Mouse (Mus musculus) ovary, postnatal 10 days (tissue): ENCODE results near the gene Mrgpra2b.
"Not testable (repeated sequence)": the region's sequence is repeated elsewhere in the genome, so short reads cannot be mapped to it uniquely, and the experiment has no call there.

Experiments used
- DNase-seq: peaks from one replicate; pipeline ENCODE4 v3.0.0; 2022; ENCODE audit warnings: low spot score

Gene Mrgpra2b

GRCm38 (mm10) chr7:47528762-47529161, at the start of gene Mrgpra2b:
Mrgpra2b (minus strand) TSS chr7:47528862.
- DNase-seq: no peak

DNA sequence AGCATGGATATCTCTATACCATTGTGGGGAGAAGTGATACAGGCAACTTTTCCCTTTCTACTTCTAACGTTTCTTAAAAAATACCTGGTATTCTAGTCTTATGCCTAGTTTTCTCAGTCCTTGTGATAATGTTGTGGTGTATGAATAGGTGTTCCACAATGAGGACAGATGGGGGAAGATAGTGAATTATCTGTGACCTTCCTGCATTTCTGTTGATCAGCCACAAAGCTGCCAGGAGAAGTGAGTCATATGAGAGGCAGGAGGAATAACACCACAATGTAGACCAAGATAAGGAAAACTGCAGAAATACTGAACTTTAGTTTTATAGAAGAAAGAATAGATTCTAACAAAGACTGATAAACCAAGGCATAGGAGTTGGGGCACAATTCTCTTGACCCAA, 12.3 kb downstream of the Mrgpra2b start:
- DNase-seq: no peak

DNA sequence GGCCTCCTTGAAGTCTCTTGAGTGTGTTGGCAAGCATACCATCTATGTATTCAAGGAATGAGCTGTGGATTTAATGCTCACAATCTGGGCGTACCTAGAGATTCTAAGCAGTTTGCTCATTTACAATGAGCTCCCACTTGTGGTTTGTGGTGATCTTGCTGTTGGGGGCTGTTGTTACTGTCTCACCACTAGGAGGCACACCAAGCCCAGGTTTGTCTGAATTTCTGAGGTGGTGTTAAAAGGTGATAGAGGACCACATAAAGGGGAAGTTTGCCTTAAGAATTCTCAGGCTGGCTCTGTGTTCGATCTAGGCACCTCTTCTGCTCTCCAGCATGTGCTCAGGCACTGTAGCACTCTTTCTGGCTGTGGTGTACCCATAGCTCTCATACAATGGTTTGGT, 13.6 kb downstream of the Mrgpra2b start:
- DNase-seq: no peak

DNA sequence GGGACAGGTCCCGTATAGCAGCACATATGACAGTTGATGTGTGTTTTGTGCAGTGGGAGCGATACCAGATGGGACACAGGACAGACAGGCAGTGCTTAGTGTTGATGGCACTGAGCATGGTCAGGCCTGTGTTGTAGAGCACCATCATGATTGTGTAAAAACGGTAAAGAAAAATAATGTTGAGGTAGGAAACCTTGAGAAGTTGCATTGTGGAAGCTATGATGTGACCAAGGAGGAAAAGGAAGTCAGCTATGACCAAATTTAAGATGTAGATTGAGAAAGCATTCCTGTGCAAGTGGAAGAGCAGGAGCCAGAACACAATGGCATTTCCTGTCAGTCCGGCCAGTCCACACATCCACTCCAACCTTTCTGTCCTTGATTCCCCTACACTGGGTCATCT, 25.7 kb downstream of the Mrgpra2b start:
- DNase-seq: no peak

- DNase-seq: not testable (repeated sequence)
Measured at GRCm38 (mm10) chr7:47491266-47491665, 37.4 kb downstream of the Mrgpra2b start.

DNA sequence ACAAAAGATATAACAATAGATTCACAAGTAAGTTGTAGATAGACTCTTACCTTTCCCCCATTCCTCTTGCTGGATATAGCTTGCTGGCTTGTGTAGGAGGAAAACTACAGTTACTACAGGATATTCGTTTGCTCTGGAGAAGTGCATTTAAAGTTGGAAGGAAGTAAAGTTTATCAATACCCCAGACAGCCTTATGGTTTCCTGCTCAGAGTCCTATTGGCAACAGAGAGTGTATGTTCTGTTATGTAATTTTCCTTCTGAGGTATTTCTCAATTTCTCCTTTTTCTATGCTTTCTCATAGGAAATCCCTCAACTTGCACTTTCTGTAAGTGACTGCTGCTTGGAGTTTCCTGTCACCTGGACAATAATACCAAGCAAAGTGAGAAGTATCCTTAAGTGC, 39.2 kb downstream of the Mrgpra2b start:
- not testable (repeated sequence) for DNase-seq

- DNase-seq: not testable (repeated sequence)
Measured at GRCm38 (mm10) chr7:47483181-47483580, 45.5 kb downstream of the Mrgpra2b start.

GRCm38 (mm10) chr7:47473904-47474303, 54.8 kb downstream of the Mrgpra2b start:
- not testable (repeated sequence) for DNase-seq

GRCm38 (mm10) chr7:47465278-47465981, 63.2 kb downstream of the Mrgpra2b start:
- DNase-seq: not testable (repeated sequence)

DNA sequence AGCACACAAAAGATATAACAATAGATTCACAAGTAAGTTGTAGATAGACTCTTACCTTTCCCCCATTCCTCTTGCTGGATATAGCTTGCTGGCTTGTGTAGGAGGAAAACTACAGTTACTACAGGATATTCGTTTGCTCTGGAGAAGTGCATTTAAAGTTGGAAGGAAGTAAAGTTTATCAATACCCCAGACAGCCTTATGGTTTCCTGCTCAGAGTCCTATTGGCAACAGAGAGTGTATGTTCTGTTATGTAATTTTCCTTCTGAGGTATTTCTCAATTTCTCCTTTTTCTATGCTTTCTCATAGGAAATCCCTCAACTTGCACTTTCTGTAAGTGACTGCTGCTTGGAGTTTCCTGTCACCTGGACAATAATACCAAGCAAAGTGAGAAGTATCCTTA, 76.6 kb downstream of the Mrgpra2b start, which contains the start of gene Mrgpra2a:
TSS of gene Mrgpra2a (minus strand) at position 125 of the 400 bp plus-strand sequence.
- DNase-seq: not testable (repeated sequence)

DNA sequence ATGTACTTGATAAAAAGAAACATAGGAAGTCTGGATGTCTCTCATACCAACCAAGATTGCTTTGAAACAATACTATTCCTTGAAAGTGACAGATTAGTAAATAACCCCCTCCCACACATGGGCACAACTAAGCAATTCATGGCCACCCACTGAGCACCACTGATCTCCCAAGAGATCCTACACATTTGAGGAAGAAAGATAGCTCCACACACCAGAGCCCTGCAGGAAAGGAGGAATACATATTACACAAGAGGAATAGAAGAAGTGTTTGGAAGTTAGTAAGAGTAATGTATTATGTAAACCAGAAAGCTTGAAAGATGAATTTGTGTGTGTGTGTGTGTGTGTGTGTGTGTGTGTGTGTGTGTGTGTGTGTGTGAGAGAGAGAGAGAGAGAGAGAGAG, 82.9 kb downstream of the Mrgpra2b start:
- not testable (repeated sequence) for DNase-seq

DNA sequence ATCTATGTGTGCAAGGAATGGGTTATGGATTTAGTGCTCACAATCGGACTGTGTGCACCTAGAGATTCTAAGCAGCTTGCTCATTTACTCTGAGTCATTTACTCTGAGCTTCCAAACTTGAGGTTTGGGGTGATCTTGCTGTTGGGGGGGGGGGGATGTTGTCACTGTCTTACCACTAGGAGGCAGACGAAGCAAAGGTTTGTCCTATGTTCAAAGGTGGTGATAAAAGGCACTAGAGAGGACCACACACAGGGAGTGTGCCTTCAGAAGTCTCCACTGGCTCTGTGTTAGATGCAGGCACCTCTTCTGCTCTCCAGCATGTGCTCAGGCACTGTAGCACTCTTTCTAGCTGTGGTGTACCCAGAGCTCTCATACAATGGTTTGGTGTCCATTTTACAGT, 92.2 kb downstream of the Mrgpra2b start:
- not testable (repeated sequence) for DNase-seq

GRCm38 (mm10) chr7:47427815-47428508, 100.7 kb downstream of the Mrgpra2b start:
- DNase-seq: not testable (repeated sequence)
